Mouse (Mus musculus) midbrain, embryonic 16.5 days (tissue): ENCODE data around the gene Marveld1. TPM values are rescaled to one million over a fixed set of nuclear protein-coding genes. Genes with fewer than 3 reads are reported as not detected.

Experiments used
- polyA plus RNA-seq: library from polyadenylated mRNA; unstranded; fragments of >200 nt; fragmentation: Nextera tagmentation; extraction: Ambion mirVana; gene quantifications from 2 replicates; pipeline ENCODE4 v1.2.1, GENCODE M21; 2015

Gene Marveld1
- polyA plus RNA-seq, 1 experiment from 2014 or later = 1.8 TPM

Other genes starting within 250 kb of the Marveld1 start
- gene Pgam1, start 235.5 kb upstream of the Marveld1 start, polyA plus RNA-seq = 509 and 565 TPM in 2 replicates
- 59.1 and 61.3 TPM in 2 replicates for gene Exosc1, start 214.0 kb upstream of the Marveld1 start, polyA plus RNA-seq
- 84.2 and 90.2 TPM in 2 replicates for gene Zdhhc16, start 213.9 kb upstream of the Marveld1 start, polyA plus RNA-seq
- gene Mms19, start 166.2 kb upstream of the Marveld1 start, polyA plus RNA-seq = 27.0 and 31.9 TPM in 2 replicates
- gene Ubtd1, start 165.6 kb upstream of the Marveld1 start, polyA plus RNA-seq = 9.1 and 10.1 TPM in 2 replicates
- 0.71 and 0.94 TPM in 2 replicates for gene Ankrd2, start 111.4 kb upstream of the Marveld1 start, polyA plus RNA-seq
- gene Hoga1, start 101.8 kb upstream of the Marveld1 start, polyA plus RNA-seq = 1.6 and 1.7 TPM in 2 replicates
- gene 4933411K16Rik, start 95.2 kb upstream of the Marveld1 start, polyA plus RNA-seq = not detected in 2 replicates
- 160 and 163 TPM in 2 replicates for gene Morn4, start 61.0 kb upstream of the Marveld1 start, polyA plus RNA-seq
- gene Pi4k2a, start 56.9 kb upstream of the Marveld1 start, polyA plus RNA-seq = 27.8 and 28.5 TPM in 2 replicates
- 4.9 and 8.3 TPM in 2 replicates for gene Avpi1, start 18.3 kb upstream of the Marveld1 start, polyA plus RNA-seq
- 64.9 and 65.7 TPM in 2 replicates for gene Zfyve27, start 16.6 kb downstream of the Marveld1 start, polyA plus RNA-seq
- 1.4 and 2.1 TPM in 2 replicates for gene Sfrp5, start 54.9 kb downstream of the Marveld1 start, polyA plus RNA-seq
- 61.4 and 72.2 TPM in 2 replicates for gene Golga7b, start 100.2 kb downstream of the Marveld1 start, polyA plus RNA-seq